Mouse (Mus musculus): Measurements from ENCODE around the gene Mrpl18. TPM values are rescaled to one million over a fixed set of nuclear protein-coding genes. Genes with fewer than 3 reads are reported as not detected.
"Not testable (repeated sequence)": the region's sequence is repeated elsewhere in the genome, so short reads cannot be mapped to it uniquely, and the experiment has no call there.

Mrpl18 gene
- polyA plus RNA-seq, 1 experiment from 2014 or later = 81.0 TPM

DNA sequence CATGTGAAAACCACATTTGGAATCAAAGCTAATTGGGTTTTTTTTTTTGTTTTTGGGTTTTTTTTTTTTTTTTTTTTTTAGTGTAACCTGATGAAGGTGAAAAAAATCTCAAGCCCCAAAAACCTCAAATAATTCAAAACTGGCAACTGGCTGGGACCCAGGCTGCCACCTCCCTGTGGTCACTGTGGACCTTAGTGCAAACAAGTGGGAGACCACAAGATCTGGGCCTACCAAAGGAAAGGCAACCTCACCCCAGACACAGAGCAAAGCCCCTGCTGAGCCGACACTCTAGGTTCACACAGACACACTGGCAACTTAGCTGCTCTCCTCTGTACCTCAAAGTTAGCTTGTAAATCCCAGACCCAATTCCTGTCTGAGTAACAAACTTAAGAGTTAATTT lies 11.8 kb downstream of the Mrpl18 start:
- peaks cover 15% of the 10 kb centered on the region; the same call in 1 of the 2 replicates for H3K36me3 ChIP-seq (replicated peaks; ENCODE audit: insufficient read depth, low read length)
- H3K4me1 ChIP-seq (ENCODE audit: insufficient read depth) = no peaks in the 10 kb centered on the region
- no peak overlapping the region for H3K4me2 ChIP-seq (ENCODE audit: low read depth, low read length)
- WGBS (ENCODE audit: insufficient replicate concordance) = 82% methylated on average over 1 of the region's 1 CpGs
- TF ChIP-seq EP300 (IDR thresholded peaks at IDR 0.05; ENCODE audit: low read depth) (no peak), CTCF (IDR thresholded peaks at IDR 0.05; ENCODE audit: low read depth) (no peak)
- ATAC-seq (no peak), DNase-seq (no peak)
- H3K9ac ChIP-seq (replicated peaks) = no peak overlapping the region
- no peak overlapping the region for H3K4me3 ChIP-seq (ENCODE audit: low read depth, low read length)
- no peaks in the 10 kb centered on the region for H3K9me3 ChIP-seq (ENCODE audit: low read length)
- H3K27ac ChIP-seq (ENCODE audit: low read depth) = no peak overlapping the region
- H3K27me3 ChIP-seq (ENCODE audit: insufficient read depth, low read length) = no peaks in the 10 kb centered on the region

DNA sequence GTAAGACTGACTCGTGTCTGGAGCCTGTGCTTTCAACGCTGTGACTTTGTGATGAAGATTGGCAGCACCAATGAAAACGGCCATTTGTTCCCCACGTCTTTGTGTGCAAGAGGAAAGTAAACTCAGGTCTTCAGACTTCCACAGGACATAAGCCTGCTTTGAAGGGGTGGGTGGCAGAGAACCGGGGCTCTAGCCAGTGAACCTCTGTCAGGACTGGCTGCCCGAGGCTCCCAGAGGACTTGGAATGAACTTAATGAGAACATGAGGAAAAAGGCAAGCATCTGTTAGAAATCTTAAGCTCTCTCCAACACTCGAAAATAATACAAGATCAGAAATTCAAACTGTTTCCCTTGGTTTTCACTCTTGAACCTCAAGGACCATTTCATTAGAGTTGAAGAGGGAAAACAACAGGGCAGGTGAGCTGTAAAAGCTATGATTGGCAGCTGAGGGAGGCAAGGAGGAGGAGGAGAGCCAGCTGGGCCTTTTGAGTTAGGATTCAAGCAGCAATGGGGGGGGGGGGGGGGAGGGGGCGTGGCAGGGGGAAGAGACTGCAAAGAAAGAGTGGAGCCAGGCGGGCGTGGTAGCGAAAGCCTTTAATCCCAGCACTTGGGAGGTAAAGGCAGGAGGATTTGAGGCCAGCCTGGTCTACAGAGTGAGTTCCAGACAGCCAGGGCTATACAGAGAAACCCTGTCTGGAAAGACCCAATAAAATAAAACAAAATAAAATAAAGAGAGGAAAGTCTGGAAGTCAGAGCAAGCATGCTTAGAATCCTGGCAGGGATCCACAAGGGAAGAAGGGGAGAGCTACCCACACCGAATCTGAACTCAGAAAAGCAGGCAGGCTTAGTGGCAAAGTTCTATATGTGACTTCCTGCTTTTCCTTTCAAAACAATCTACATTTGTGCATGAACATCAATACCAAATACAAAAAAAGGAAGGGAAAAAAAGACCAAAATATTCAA lies 12.5 kb downstream of the Mrpl18 start:
- Histone ChIP-seq H3K9me3 (ENCODE audit: low read length) (no peaks in the 10 kb centered on the region), H3K4me3 (ENCODE audit: low read depth, low read length) (no peak overlapping the region), H3K36me3 (replicated peaks; ENCODE audit: insufficient read depth, low read length) (peaks cover 15% of the 10 kb centered on the region; the same call in 1 of the 2 replicates), H3K4me1 (ENCODE audit: insufficient read depth) (no peaks in the 10 kb centered on the region), H3K27me3 (ENCODE audit: insufficient read depth, low read length) (no peaks in the 10 kb centered on the region), H3K4me2 (ENCODE audit: low read depth, low read length) (no peak overlapping the region), H3K9ac (replicated peaks) (no peak overlapping the region), H3K27ac (ENCODE audit: low read depth) (no peak overlapping the region)
- no peak for ATAC-seq
- no peak for TF ChIP-seq CTCF (IDR thresholded peaks at IDR 0.05; ENCODE audit: low read depth)
- no peak for TF ChIP-seq EP300 (IDR thresholded peaks at IDR 0.05; ENCODE audit: low read depth)
- WGBS (ENCODE audit: insufficient replicate concordance) = 73% methylated on average over 11 of the region's 12 CpGs
- DNase-seq = no peak

DNA sequence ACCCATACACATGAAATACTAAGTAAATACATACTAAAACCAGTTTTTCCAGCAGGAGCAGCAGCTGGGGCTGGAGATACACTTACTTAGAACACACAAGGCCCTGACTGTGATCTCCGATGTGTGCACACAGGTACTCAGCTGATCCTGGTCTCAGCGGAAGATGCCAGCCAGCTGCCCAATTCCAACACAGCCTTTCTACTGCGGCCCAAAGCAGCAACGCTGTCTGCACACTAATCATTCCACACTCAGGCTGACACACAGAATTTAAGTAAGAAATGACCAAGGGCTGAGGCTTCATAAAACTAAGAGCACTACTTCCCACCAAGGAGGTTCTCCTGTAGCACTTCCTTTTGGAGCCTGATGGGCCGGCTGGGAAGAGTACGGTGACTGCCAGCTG lies 13.9 kb downstream of the Mrpl18 start:
- no peaks in the 10 kb centered on the region for H3K27me3 ChIP-seq (ENCODE audit: insufficient read depth, low read length)
- H3K36me3 ChIP-seq (replicated peaks; ENCODE audit: insufficient read depth, low read length) = peaks cover 15% of the 10 kb centered on the region; the same call in 1 of the 2 replicates
- H3K4me2 ChIP-seq (ENCODE audit: low read depth, low read length) = no peak overlapping the region
- ATAC-seq (no peak), DNase-seq (no peak)
- H3K4me3 ChIP-seq (ENCODE audit: low read depth, low read length) = no peak overlapping the region
- H3K9ac ChIP-seq (replicated peaks) = no peak overlapping the region
- no peaks in the 10 kb centered on the region for H3K4me1 ChIP-seq (ENCODE audit: insufficient read depth)
- WGBS (ENCODE audit: insufficient replicate concordance) = 94% methylated on average over 6 of the region's 6 CpGs
- TF ChIP-seq EP300 (IDR thresholded peaks at IDR 0.05; ENCODE audit: low read depth) = no peak
- no peak for TF ChIP-seq CTCF (IDR thresholded peaks at IDR 0.05; ENCODE audit: low read depth)
- no peak overlapping the region for H3K27ac ChIP-seq (ENCODE audit: low read depth)
- H3K9me3 ChIP-seq (ENCODE audit: low read length) = no peaks in the 10 kb centered on the region

DNA sequence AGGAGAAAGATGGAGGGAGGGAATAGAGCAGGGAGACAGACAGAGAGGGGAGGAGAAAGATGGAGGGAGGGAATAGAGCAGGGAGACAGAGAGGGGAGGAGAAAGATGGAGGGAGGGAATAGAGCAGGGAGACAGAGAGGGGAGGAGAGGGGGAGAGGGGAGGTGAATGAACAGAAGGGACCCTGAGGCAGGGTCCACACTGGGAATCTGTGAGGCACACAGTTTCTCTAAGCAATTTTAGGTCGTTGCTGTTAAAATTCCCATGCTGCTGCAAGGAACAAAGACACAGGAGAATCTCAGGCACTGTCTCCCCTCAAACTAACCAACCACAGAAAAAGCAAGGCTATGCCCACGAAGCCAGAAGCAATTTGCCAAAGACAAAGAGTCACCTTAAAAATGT lies 17.5 kb downstream of the Mrpl18 start:
- not testable (repeated sequence) for H3K27me3 ChIP-seq (ENCODE audit: insufficient read depth, low read length); H3K9me3 ChIP-seq (ENCODE audit: low read length); H3K4me2 ChIP-seq (ENCODE audit: low read depth, low read length); H3K27ac ChIP-seq (ENCODE audit: low read depth); H3K9ac ChIP-seq (replicated peaks); DNase-seq; ATAC-seq; H3K4me3 ChIP-seq (ENCODE audit: low read depth, low read length); H3K4me1 ChIP-seq (ENCODE audit: insufficient read depth)
- peaks cover 19% of the 10 kb centered on the region for H3K36me3 ChIP-seq (replicated peaks; ENCODE audit: insufficient read depth, low read length)
- 52% methylated on average over 2 of the region's 2 CpGs for WGBS (ENCODE audit: insufficient replicate concordance)

DNA sequence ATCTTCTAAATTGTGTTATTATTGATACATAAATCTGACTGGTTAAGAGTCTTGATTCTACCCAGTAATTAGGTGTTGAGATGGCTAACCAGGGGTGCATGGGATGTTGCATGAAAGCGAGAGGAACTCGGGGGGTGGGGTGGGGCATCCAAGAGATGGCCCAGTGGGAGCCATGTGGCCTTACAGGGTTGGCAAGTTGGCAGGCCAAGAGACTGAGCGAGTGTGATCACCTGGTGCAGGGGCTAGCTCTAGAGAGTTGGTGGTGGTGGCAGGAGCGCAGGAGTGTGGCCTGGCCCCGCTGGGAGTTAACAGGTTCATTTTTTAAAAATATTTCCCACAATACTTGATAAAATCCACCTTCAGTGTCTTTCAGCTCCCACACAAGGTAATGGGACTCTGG lies 18.5 kb downstream of the Mrpl18 start:
- no peak overlapping the region for H3K27ac ChIP-seq (ENCODE audit: low read depth)
- no peaks in the 10 kb centered on the region for H3K4me1 ChIP-seq (ENCODE audit: insufficient read depth)
- peaks cover 17% of the 10 kb centered on the region for H3K36me3 ChIP-seq (replicated peaks; ENCODE audit: insufficient read depth, low read length)
- H3K9me3 ChIP-seq (ENCODE audit: low read length) = no peaks in the 10 kb centered on the region
- H3K9ac ChIP-seq (replicated peaks) = no peak overlapping the region
- DNase-seq (no peak), ATAC-seq (no peak)
- TF ChIP-seq CTCF (IDR thresholded peaks at IDR 0.05; ENCODE audit: low read depth) = no peak
- 87% methylated on average over 5 of the region's 5 CpGs for WGBS (ENCODE audit: insufficient replicate concordance)
- H3K4me2 ChIP-seq (ENCODE audit: low read depth, low read length) = no peak overlapping the region
- H3K4me3 ChIP-seq (ENCODE audit: low read depth, low read length) = no peak overlapping the region
- no peaks in the 10 kb centered on the region for H3K27me3 ChIP-seq (ENCODE audit: insufficient read depth, low read length)

DNA sequence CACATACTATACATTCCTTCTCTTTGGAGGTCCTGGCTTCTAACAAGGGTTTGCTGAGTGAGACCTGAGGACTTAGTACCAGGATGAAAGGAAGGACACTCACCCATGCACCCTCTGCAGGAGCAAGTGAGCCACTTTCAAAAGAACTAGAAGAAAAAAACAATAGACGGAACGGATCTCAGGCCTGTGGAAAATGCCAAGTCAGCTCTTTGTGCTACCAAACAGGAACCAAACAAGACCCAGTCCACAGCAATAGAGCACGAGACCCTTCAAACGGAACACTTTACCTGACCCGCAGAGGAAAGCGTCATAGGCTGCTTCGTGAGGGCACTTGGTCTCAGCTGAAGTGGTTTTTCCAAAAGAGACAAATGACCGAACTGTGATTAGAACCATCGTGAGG lies 24.1 kb downstream of the Mrpl18 start:
- no peaks in the 10 kb centered on the region for H3K27me3 ChIP-seq (ENCODE audit: insufficient read depth, low read length)
- H3K27ac ChIP-seq (ENCODE audit: low read depth) = no peak overlapping the region
- no peak overlapping the region for H3K4me3 ChIP-seq (ENCODE audit: low read depth, low read length)
- H3K36me3 ChIP-seq (replicated peaks; ENCODE audit: insufficient read depth, low read length) = peaks cover 13% of the 10 kb centered on the region
- 86% methylated on average over 9 of the region's 9 CpGs for WGBS (ENCODE audit: insufficient replicate concordance)
- TF ChIP-seq CTCF (IDR thresholded peaks at IDR 0.05; ENCODE audit: low read depth) = no peak
- TF ChIP-seq EP300 (IDR thresholded peaks at IDR 0.05; ENCODE audit: low read depth) = no peak
- no peaks in the 10 kb centered on the region for H3K4me1 ChIP-seq (ENCODE audit: insufficient read depth)
- no peak overlapping the region for H3K4me2 ChIP-seq (ENCODE audit: low read depth, low read length)
- DNase-seq = no peak
- H3K9ac ChIP-seq (replicated peaks) = no peak overlapping the region
- no peaks in the 10 kb centered on the region for H3K9me3 ChIP-seq (ENCODE audit: low read length)
- no peak for ATAC-seq
